Mouse (Mus musculus) left cerebral cortex, adult 6 months (tissue): ENCODE results near the gene St5. TPM values are rescaled to one million over a fixed set of nuclear protein-coding genes. Genes with fewer than 3 reads are reported as not detected.

Experiments
- long read RNA-seq, 2 experiments: library from polyadenylated mRNA; unstranded; transcript quantifications; one replicate each; pipeline ENCODE4 v2.0.0; 2019 to 2020
- polyA plus RNA-seq: library from polyadenylated mRNA; unstranded; fragments of <200 nt; fragmentation: Nextera tagmentation; gene quantifications from 2 replicates; pipeline ENCODE4 v1.2.3, GENCODE M21; 2021

Gene St5
- 3.0 and 6.5 TPM in 2 replicates for polyA plus RNA-seq
- long read RNA-seq, experiment 1, full-length matches to known transcripts = 8 of 29 reads
- long read RNA-seq, experiment 1, partial matches to known transcripts = 9 of 29 reads
- long read RNA-seq, experiment 1, other reads (novel, unspliced or antisense) = 12 of 29 reads
- long read RNA-seq, experiment 2, partial matches to known transcripts = 3 of 3 reads
- long read RNA-seq, experiment 2, other reads (novel, unspliced or antisense) = 0 of 3 reads

GRCm38 (mm10) chr7:109703190-109704015, at the start of gene St5, which contains the start of gene Akip1:
Gene St5, minus strand, starts transcription at chr7:109703605.
Gene Akip1, plus strand, starts transcription at chr7:109703690.

DNA sequence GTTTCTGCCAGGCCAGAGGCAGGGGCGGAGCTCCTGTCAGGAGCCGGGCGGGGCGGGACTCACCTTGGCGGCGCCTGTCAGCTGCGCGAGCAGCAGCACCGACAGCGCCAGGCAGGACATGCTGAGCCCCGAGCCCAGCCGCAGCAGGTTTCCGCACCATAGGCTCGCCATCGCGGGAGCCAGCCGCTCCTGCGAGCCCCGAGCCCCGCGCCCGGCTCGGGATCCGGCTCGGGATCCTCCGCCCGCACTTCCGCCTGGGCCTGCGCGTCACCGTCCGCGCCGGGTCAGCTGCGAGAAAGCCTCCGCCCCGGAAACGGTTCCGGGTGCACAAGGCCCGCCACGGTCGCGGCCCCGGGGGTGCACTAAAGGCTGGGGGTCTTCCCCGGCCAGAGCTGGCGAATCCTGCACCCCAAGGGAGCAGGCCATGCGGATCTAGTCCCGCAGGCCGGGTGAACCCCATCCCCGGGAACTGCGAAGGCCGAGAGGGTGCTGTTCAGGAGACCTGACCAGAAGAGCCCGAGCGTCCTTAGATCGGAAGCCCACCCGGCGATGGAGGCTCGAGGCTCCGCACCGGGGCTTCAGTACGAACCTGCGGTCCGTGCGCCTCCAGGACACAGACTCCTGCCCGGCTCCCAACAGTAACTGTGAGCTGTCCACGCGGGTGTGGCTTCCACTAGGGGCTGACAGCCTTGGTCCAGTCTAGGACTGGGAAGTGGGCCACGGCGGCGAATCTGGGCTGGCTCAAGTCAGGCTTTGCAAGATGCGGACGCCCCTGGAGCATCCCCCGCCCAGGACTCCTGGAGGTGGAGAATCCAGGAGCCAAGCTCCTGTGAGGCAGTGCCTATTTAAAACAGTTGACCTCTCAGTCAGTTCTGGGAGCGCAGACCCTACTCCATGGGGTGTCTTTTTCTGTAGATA, 48.9 kb upstream of the St5 start, which contains the start of gene Tmem9b:
Gene Tmem9b, minus strand, starts transcription at position 868 of the 918 bp plus-strand sequence.

GRCm38 (mm10) chr7:109731626-109732025, 28.2 kb upstream of the St5 start, which contains the start of gene Ascl3:
Gene Ascl3, minus strand, starts transcription at chr7:109731726.

GRCm38 (mm10) chr7:109723697-109724096, 20.3 kb upstream of the St5 start, which contains the start of gene BC051019:
Gene BC051019, minus strand, starts transcription at chr7:109723850.

DNA sequence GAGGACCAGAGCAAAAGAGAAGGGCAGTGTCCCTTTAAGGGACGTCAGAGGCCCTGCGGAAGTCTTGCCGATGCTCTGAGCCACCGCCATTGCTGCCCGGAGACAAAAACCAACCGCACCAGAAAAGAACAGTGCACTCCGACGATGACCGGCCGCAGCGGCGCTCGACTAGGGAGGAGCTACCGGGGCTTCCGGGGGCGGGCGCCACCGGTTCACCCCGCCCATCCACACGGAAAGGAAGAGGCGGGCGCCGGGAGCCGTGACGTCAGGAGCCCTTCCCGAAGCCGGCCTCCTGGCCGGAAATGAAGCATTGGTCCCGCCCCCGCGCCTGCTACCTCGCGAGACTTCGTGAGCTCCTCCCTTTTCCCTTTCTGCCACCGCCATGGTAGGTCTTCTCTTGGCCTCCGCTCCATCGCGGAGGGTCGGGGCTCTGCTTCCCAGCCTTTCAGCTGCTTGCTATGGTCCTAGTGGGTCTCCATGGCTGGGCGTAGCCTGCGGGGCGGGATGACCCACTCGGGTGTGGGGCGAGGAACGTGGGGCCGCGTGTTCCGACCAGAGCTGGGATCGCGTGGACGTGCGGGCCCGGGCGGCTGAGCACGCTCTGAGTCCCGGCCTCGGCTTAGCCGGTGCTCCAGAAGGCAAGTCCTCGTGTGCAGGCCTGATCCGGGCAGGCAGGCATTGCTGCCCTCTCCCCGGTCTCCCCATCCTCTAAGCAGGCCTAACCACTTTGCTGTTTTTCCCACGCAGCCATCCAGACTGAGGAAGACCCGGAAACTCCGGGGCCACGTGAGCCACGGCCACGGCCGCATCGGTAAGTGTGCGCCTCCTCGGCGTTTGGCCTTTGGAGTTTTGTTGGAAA, 184.3 kb downstream of the St5 start, which contains the start of gene Rpl27a:
Gene Rpl27a, plus strand, starts transcription at position 310 of the 859 bp plus-strand sequence.

DNA sequence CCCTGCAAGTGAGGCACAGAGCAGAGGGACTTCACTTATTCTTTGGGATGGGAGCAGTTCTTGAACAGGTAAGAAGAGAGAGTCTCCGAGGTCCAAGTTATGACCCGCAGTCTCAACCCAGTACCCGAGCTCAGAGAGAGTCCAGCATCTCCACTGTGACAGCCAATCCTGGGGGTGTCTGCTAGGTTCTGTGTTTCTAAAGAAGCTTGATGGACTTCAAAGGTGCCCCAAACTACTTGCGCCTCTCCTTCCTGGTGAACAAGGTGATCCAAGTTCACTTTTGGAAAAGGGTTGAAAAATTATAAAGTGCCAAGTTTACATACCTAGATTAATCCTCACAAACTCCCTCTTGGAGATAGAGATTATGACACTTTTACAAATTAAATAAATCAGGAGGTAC, 195.4 kb downstream of the St5 start, which contains the start of gene Trim66:
Gene Trim66, minus strand, starts transcription at position 101 of the 400 bp plus-strand sequence.

Other genes with a start within 250 kb of the St5 start
- gene Trim66, start 195.5 kb downstream of the St5 start, polyA plus RNA-seq = 2.3 and 3.1 TPM in 2 replicates
- 621 and 736 TPM in 2 replicates for gene Rpl27a, start 184.5 kb downstream of the St5 start, polyA plus RNA-seq
- 9.7 and 11.8 TPM in 2 replicates for gene Akip1, start 85 bp upstream of the St5 start, polyA plus RNA-seq
- 0.12 and 0.24 TPM in 2 replicates for gene BC051019, start 20.2 kb upstream of the St5 start, polyA plus RNA-seq
- 0.18 TPM in 1 of 2 replicates, not detected in the other for gene Ascl3, start 28.1 kb upstream of the St5 start, polyA plus RNA-seq
- 179 and 223 TPM in 2 replicates for gene Tmem9b, start 49.3 kb upstream of the St5 start, polyA plus RNA-seq
- gene Nrip3, start 78.4 kb upstream of the St5 start, polyA plus RNA-seq = 38.8 and 43.7 TPM in 2 replicates
- gene Scube2, start 162.1 kb upstream of the St5 start, polyA plus RNA-seq = 0.29 and 0.45 TPM in 2 replicates